Mouse (Mus musculus) WW6 (cell line): Measurements from ENCODE around the gene Ccdc50.

ENCODE experiments used
- DNase-seq: peaks from one replicate; pipeline ENCODE4 v3.0.0-alpha.2; 2013; ENCODE audit warnings: low read depth, low spot score

Gene Ccdc50

GRCm38 (mm10) chr16:27388761-27389451 lies at the start of gene Ccdc50:
Gene Ccdc50 (plus strand): TSS chr16:27388869.
- DNase-seq: peak; percentile 43

GRCm38 (mm10) chr16:27347521-27347920 lies 41.1 kb upstream of the Ccdc50 start:
- DNase-seq: no peak

- DNase-seq: no peak
Observed at GRCm38 (mm10) chr16:27348359-27348758, 40.3 kb upstream of the Ccdc50 start.

GRCm38 (mm10) chr16:27349235-27349634 lies 39.4 kb upstream of the Ccdc50 start:
- DNase-seq: no peak

- DNase-seq: no peak
Observed at GRCm38 (mm10) chr16:27349878-27350532, 38.7 kb upstream of the Ccdc50 start.

GRCm38 (mm10) chr16:27354464-27354863 lies 34.2 kb upstream of the Ccdc50 start:
- DNase-seq: no peak

GRCm38 (mm10) chr16:27360059-27360458 lies 28.6 kb upstream of the Ccdc50 start:
- DNase-seq: no peak

- DNase-seq: no peak
Observed at GRCm38 (mm10) chr16:27370191-27370590, 18.5 kb upstream of the Ccdc50 start, which contains the start of gene Uts2b. Gene Uts2b (minus strand): TSS chr16:27370239.

GRCm38 (mm10) chr16:27370700-27371099 lies 18.0 kb upstream of the Ccdc50 start:
- DNase-seq: no peak

- no peak for DNase-seq
Observed at GRCm38 (mm10) chr16:27374139-27374538, 14.5 kb upstream of the Ccdc50 start.

GRCm38 (mm10) chr16:27375318-27375717 lies 13.4 kb upstream of the Ccdc50 start:
- DNase-seq: no peak

GRCm38 (mm10) chr16:27376556-27376955 lies 12.1 kb upstream of the Ccdc50 start:
- no peak for DNase-seq

GRCm38 (mm10) chr16:27382217-27382616 lies 6.5 kb upstream of the Ccdc50 start:
- DNase-seq: no peak

- no peak for DNase-seq
Observed at GRCm38 (mm10) chr16:27384893-27385603, 3.6 kb upstream of the Ccdc50 start.

GRCm38 (mm10) chr16:27385649-27386048 lies 3.0 kb upstream of the Ccdc50 start:
- no peak for DNase-seq

GRCm38 (mm10) chr16:27386850-27387407 lies 1.7 kb upstream of the Ccdc50 start:
- no peak for DNase-seq

GRCm38 (mm10) chr16:27387634-27388611 lies 746 bp upstream of the Ccdc50 start:
- DNase-seq: no peak

- no peak for DNase-seq
Observed at GRCm38 (mm10) chr16:27389534-27390282, 1.0 kb downstream of the Ccdc50 start.

- no peak for DNase-seq
Observed at GRCm38 (mm10) chr16:27390306-27390705, 1.6 kb downstream of the Ccdc50 start.

GRCm38 (mm10) chr16:27391845-27392244 lies 3.2 kb downstream of the Ccdc50 start:
- no peak for DNase-seq
